Mouse (Mus musculus) spleen, postnatal 0 days (tissue): Measurements from ENCODE around the gene S100a13. TPM values are rescaled to one million over a fixed set of nuclear protein-coding genes. Genes with fewer than 3 reads are reported as not detected.

Source experiments
- polyA plus RNA-seq: library from polyadenylated mRNA; unstranded; fragments of >200 nt; fragmentation: Nextera tagmentation; extraction: Ambion mirVana; gene quantifications from 2 replicates; pipeline ENCODE4 v1.2.1, GENCODE M21; 2015

S100a13 gene
- polyA plus RNA-seq = 61.6 and 70.3 TPM in 2 replicates

GRCm38 (mm10) chr3:90513796-90514590 lies at the start of gene S100a13, which contains the start of gene S100a1:
Gene S100a13 (plus strand): TSS chr3:90514435.
Gene S100a1 (minus strand): TSS chr3:90514392.

DNA sequence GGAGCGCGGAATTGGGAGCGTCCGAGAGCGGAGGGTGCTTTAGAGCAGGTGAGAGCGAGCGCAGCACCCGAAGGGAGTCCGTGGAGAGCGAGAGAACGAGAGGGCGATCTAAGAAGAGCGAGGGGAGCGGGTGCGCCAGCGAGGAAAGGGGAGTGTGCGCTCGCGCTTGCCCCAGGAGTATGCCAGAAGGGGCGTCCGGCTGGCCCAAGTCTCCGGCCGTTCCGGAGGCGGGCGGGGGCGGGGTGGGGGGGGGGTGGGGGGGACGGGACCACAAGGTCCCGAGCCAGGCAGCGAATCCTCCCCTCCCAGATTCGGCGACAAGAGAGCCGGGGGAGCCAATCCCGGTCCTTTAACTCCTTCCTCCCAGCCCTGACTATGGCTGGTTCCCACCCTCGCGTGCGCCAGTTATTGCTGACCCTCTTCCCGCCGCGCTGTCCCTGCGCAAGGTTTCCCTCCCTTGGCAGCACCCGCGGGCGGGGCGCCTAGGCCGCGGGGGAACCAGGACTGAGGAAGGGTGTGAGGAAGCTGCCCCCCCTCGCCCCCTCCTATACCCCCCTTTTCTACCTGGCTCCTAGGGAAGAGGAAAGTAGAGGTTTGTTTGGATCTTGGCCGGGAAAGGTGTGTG lies 48.4 kb upstream of the S100a13 start, which contains the start of gene Npr1:
TSS of gene Npr1 (minus strand) at position 181 of the 625 bp plus-strand sequence.

DNA sequence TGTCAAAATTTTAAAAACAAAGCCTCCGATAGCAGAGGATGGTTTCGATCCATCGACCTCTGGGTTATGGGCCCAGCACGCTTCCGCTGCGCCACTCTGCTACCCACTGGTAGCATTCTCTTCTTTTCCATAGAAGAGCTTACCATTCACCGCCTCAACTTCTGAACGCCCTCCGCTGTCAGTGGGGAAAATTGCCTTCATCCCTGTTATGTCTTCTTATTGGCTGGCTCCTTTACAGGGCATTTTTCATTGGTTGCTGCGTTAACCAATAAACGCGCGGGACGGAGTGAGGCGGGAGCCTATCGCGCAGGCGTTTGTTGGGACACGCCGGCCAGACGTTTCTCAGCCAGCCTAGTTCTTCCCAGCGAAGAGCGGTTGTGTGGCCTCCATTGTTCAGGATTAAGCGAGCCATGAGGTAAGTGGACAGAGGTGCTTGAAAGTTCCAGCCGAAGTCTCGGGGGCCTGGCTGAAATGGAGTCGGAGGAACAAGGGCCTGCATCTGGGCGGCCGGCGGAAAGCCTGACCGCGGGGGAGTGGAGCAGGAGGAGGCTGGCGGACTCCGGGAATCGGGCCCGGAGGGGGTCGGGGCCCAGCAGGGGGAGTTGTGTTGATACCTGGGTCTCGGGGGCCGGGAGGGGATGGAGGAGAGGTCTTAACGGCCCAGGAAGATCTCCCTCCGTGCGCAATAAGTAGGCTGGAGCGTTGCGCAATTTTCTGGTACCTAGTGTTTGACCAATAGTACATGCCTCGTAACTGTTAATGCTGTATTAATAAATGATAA lies 38.2 kb upstream of the S100a13 start, which contains the start of gene Ilf2:
TSS of gene Ilf2 (plus strand) at position 296 of the 781 bp plus-strand sequence.

DNA sequence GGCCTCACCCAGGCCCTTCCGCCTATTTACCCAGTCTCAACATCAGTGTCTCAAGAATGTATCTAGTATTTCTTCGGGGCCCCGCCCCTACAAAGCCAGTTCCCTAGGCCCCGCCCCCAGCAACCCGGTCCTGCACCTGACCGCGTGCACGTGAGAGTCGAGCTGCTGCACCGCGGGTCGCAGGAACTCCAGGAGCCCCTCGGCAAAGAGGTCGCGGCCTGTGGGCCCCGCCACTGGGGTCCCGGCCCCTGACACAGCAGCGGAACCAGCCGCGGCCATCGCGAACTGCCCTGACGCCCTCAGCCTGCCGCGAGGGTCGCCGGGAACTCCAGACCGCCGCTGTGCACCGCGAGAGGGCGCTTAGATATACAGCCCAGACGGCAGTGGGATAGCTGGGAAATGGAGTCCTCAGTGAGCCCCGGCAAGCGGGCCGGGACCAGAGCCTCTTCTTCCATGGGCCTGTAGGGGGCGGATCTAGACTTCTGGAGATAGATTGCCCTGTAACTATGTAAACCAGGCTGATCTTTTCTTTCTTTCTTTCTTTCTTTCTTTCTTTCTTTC lies 23.5 kb upstream of the S100a13 start, which contains the start of gene Snapin:
TSS of gene Snapin (minus strand) at position 338 of the 561 bp plus-strand sequence.

DNA sequence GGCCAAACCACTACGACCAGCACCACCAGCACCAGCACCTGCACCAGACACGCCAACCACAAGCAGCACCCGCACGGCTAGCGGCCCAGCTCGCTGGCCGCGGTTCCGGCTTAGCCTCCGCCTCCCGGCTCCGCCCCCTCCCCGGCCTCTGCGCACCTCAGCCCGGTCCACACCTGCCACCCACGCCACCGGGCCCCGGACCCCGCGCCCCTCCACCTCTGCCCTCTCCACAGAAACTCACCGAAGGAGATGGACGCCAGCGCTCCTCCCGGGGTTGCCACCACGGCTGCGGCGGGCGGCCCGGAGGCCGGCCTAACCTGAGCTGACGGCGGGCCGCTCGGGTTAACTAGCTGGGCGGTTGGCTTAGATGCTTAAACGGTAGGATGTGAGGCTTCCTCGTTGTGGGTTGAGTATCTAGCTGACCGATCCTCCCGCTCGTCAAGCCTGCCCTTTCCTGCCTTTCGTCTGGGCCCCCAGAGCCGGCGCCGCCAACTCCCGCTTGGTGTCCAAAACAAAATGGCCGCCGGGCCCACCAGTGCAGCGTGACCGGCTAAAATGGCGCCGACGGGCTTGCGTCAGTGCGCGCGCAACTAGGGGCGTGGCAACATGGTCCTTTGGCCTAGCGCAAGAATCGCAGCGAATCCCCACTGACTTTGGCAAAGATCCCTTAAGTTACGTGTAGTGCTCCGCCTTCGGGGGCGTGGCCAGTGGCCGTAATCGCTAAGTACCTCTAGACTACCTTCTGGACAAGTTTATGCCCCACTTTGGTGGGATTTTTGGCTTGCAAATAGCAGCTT lies 5.1 kb upstream of the S100a13 start, which contains the start of gene Chtop:
TSS of gene Chtop (minus strand) at position 549 of the 797 bp plus-strand sequence.

DNA sequence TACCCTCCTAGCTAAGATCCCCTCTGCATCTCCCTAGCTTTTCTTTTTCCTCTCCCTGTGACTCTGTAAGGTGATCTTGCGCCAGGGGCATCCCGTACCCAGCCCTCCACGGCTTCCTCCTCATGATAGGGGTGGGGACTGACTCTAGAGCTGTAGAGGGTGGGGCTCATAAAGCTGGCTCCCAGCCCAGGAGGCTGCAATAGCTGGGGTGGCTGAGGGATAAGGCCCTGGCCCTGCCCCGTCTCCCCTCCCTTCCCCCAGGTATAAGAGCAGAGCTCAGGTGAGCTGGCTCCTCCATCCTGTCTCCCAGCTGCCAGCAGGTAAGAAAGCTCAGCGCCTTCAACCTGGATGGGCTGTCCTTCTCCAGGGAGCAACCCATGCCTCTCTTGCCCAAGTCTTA lies 12.3 kb downstream of the S100a13 start, which contains the start of gene S100a14:
TSS of gene S100a14 (plus strand) at position 277 of the 400 bp plus-strand sequence.

GRCm38 (mm10) chr3:90537141-90537904 lies 23.1 kb downstream of the S100a13 start, which contains the start of gene S100a16:
Gene S100a16 (plus strand): TSS chr3:90537254.

DNA sequence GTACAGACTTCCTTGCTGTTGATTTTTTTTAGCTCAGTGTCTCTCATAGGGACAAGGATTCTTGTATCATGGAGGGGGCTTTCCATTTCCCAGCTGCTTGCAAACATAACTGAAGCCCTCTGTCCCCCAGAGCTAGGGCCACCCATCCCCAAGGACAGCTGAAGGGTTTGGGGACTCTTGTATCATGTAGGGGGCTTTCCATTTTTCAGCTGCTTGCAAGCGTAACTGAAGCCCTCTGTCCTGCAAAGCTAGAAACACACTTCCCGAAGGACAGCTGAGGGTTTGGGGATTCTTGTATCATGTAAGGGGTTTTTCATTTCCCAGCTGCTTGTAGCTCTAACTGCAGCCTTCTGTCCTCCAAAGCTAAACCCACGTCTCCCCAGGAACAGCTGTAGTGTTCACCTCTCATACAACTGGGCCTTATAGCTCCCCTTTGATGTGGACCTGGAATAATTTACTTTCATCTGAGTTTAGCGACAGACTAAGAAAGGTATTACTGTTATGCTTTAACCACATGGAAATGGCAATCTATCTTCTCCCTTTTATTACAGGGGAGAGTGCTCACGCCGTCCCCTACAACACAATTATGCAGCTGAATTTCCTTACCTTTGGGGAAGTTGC lies 45.9 kb downstream of the S100a13 start, which contains the start of gene S100a3:
TSS of gene S100a3 (plus strand) at position 571 of the 621 bp plus-strand sequence.

Other genes with a start within 250 kb of the S100a13 start
- 3.9 and 5.6 TPM in 2 replicates for gene Dennd4b, start 249.2 kb upstream of the S100a13 start, polyA plus RNA-seq
- gene Gatad2b, start 221.3 kb upstream of the S100a13 start, polyA plus RNA-seq = 8.6 and 9.0 TPM in 2 replicates
- gene Slc27a3, start 124.5 kb upstream of the S100a13 start, polyA plus RNA-seq = 4.1 and 4.3 TPM in 2 replicates
- 9.1 and 9.8 TPM in 2 replicates for gene Ints3, start 80.8 kb upstream of the S100a13 start, polyA plus RNA-seq
- 7.9 and 10.6 TPM in 2 replicates for gene Npr1, start 48.6 kb upstream of the S100a13 start, polyA plus RNA-seq
- gene Ilf2, start 38.3 kb upstream of the S100a13 start, polyA plus RNA-seq = 73.8 and 76.5 TPM in 2 replicates
- 36.4 and 43.7 TPM in 2 replicates for gene Snapin, start 23.4 kb upstream of the S100a13 start, polyA plus RNA-seq
- 70.1 and 74.6 TPM in 2 replicates for gene Chtop, start 4.9 kb upstream of the S100a13 start, polyA plus RNA-seq
- gene S100a1, start within 50 bp of the S100a13 start, polyA plus RNA-seq = 40.2 and 50.6 TPM in 2 replicates
- 0.15 TPM in 1 of 2 replicates, not detected in the other for gene S100a14, start 12.4 kb downstream of the S100a13 start, polyA plus RNA-seq
- 95.5 and 120 TPM in 2 replicates for gene S100a16, start 22.8 kb downstream of the S100a13 start, polyA plus RNA-seq
- 0.04 and 0.29 TPM in 2 replicates for gene S100a3, start 46.1 kb downstream of the S100a13 start, polyA plus RNA-seq
- 0.51 and 0.53 TPM in 2 replicates for gene S100a2, start 75.8 kb downstream of the S100a13 start, polyA plus RNA-seq
- gene Gm42674, start 87.5 kb downstream of the S100a13 start, polyA plus RNA-seq = not detected in 2 replicates
- 31.4 and 44.9 TPM in 2 replicates for gene S100a4, start 89.3 kb downstream of the S100a13 start, polyA plus RNA-seq
- gene S100a5, start 94.1 kb downstream of the S100a13 start, polyA plus RNA-seq = not detected in 2 replicates
- gene S100a6, start 98.4 kb downstream of the S100a13 start, polyA plus RNA-seq = 523 and 632 TPM in 2 replicates
- 0.12 and 0.19 TPM in 2 replicates for gene S100a7a, start 139.6 kb downstream of the S100a13 start, polyA plus RNA-seq
- 6,399 and 9,279 TPM in 2 replicates for gene S100a8, start 154.5 kb downstream of the S100a13 start, polyA plus RNA-seq
- 4,383 and 6,343 TPM in 2 replicates for gene S100a9, start 181.3 kb downstream of the S100a13 start, polyA plus RNA-seq
- 0.13 and 0.26 TPM in 2 replicates for gene Pglyrp4, start 212.5 kb downstream of the S100a13 start, polyA plus RNA-seq